Mouse (Mus musculus): ENCODE results near the gene Ankrd50.

- no peak for TF ChIP-seq CTCF (IDR thresholded peaks at IDR 0.05; ENCODE audit: extremely low read depth, insufficient read depth, low read length)
- TF ChIP-seq POLR2A (IDR thresholded peaks at IDR 0.05; ENCODE audit: extremely low read depth, insufficient read depth, low read length), result no peak
These were observed 25.0 kb downstream of the Ankrd50 start for GRCm38 (mm10) chr3:38459507-38460249.
